Mouse (Mus musculus) hindbrain, embryonic 16.5 days (tissue): ENCODE results near the gene Gatad2a. TPM values are rescaled to one million over a fixed set of nuclear protein-coding genes. Genes with fewer than 3 reads are reported as not detected.
"Not testable (repeated sequence)": the region's sequence is repeated elsewhere in the genome, so short reads cannot be mapped to it uniquely, and the experiment has no call there.

Experiments used
- ATAC-seq: fragments of 200-750 bp; cut with Nextera tagmentation; 2 replicates; pipeline ENCODE4 v1.8.0; 2017; ENCODE audit warnings: moderate TSS enrichment, moderate library complexity
- H3K27ac ChIP-seq: fragments of 300-500 bp; sonication (generic); 2 replicates; pipeline ENCODE4 v1.5.1; 2014; ENCODE audit warnings: low read depth, mild to moderate bottlenecking, control low read depth, low read length, moderate library complexity
- H3K27me3 ChIP-seq: fragments of 300-500 bp; sonication (generic); replicated peaks from 2 replicates; pipeline ENCODE4 v1.6.1; 2014; ENCODE audit warnings: low read length; ENCODE audit not compliant: control insufficient read depth, insufficient read depth
- H3K36me3 ChIP-seq: fragments of 300-500 bp; sonication (generic); 2 replicates; pipeline ENCODE4 v1.6.1; 2014; ENCODE audit warnings: mild to moderate bottlenecking, low read length, moderate library complexity, mixed read lengths; ENCODE audit not compliant: control insufficient read depth, insufficient read depth
- H3K4me1 ChIP-seq: fragments of 300-500 bp; sonication (generic); 2 replicates; pipeline ENCODE4 v1.6.1; 2014; ENCODE audit warnings: low read depth, low read length; ENCODE audit not compliant: control insufficient read depth, insufficient read depth
- H3K4me2 ChIP-seq: fragments of 300-500 bp; sonication (generic); 2 replicates; pipeline ENCODE4 v1.6.1; 2014; ENCODE audit warnings: mild to moderate bottlenecking, low read length, control low read depth, moderate library complexity
- H3K4me3 ChIP-seq: fragments of 300-500 bp; sonication (generic); 2 replicates; pipeline ENCODE4 v1.5.1; 2014; ENCODE audit warnings: mild to moderate bottlenecking, low read length, control low read depth, moderate library complexity
- H3K9ac ChIP-seq: fragments of 300-500 bp; sonication (generic); 2 replicates; pipeline ENCODE4 v1.6.1; 2014; ENCODE audit warnings: low read depth, mild to moderate bottlenecking, control low read depth, low read length, moderate library complexity
- H3K9me3 ChIP-seq: fragments of 300-500 bp; sonication (generic); 2 replicates; pipeline ENCODE4 v1.6.1; 2014; ENCODE audit warnings: mild to moderate bottlenecking, low read length, moderate library complexity; ENCODE audit not compliant: control insufficient read depth
- WGBS: fragments of 180-500 bp; shearing (Covaris S2); extraction: QIAGEN DNeasy Blood & Tissue Kit; methylation state at CpG from one replicate; pipeline ENCODE4 v1.1.7; 2014; 5-methylcytosine and 5-hydroxymethylcytosine counted together
- polyA plus RNA-seq: library from polyadenylated mRNA; unstranded; fragments of >200 nt; fragmentation: Nextera tagmentation; extraction: Ambion mirVana; gene quantifications from 2 replicates; pipeline ENCODE4 v1.2.1, GENCODE M21; 2015

Gene Gatad2a
- polyA plus RNA-seq, 1 experiment from 2014 or later: 13.9 TPM

DNA sequence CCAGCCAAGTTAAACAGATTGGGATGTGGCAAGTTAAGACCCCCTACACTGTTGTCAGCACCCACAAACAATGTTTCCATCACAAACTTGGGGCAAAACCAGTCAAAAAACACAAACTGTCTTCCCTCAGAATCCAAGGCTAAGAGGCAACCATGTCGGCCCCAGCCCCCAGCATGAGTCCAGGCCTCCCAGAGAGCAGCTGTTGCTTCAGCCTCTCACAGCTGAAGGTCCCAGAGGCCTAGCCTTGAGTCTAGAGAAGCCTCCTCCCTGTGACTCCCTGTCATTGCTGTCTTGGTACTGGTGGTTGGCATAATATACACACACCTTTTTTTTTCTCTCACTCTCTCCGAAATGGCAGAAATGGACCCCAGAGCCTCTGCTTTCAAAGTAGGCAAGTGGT lies 39.5 kb downstream of the Gatad2a start:
- H3K27ac ChIP-seq: no peak overlapping the region
- no peak overlapping the region for H3K4me2 ChIP-seq
- no peaks in the 10 kb centered on the region for H3K36me3 ChIP-seq
- H3K4me3 ChIP-seq: no peak overlapping the region
- no peaks in the 10 kb centered on the region for H3K4me1 ChIP-seq
- H3K9ac ChIP-seq: no peak overlapping the region
- no peaks in the 10 kb centered on the region for H3K9me3 ChIP-seq
- ATAC-seq: no peak
- WGBS: 62% methylated on average over 2 of the region's 2 CpGs
- no peaks in the 10 kb centered on the region for H3K27me3 ChIP-seq

GRCm38 (mm10) chr8:69954642-69955041 lies 41.5 kb downstream of the Gatad2a start:
- no peak overlapping the region for H3K4me2 ChIP-seq
- H3K9ac ChIP-seq: no peak overlapping the region
- no peaks in the 10 kb centered on the region for H3K4me1 ChIP-seq
- no peak overlapping the region for H3K27ac ChIP-seq
- 61% methylated on average over 1 of the region's 1 CpGs for WGBS
- H3K9me3 ChIP-seq: no peaks in the 10 kb centered on the region
- no peaks in the 10 kb centered on the region for H3K27me3 ChIP-seq
- H3K36me3 ChIP-seq: no peaks in the 10 kb centered on the region
- H3K4me3 ChIP-seq: no peak overlapping the region
- no peak for ATAC-seq

- WGBS: 76% methylated on average over 4 of the region's 4 CpGs
- H3K27ac ChIP-seq: no peak overlapping the region
- H3K4me3 ChIP-seq: no peak overlapping the region
- H3K36me3 ChIP-seq: no peaks in the 10 kb centered on the region
- H3K27me3 ChIP-seq: no peaks in the 10 kb centered on the region
- H3K4me2 ChIP-seq: no peak overlapping the region
- H3K4me1 ChIP-seq: no peaks in the 10 kb centered on the region
- no peak for ATAC-seq
- H3K9me3 ChIP-seq: no peaks in the 10 kb centered on the region
- H3K9ac ChIP-seq: no peak overlapping the region
Measured at GRCm38 (mm10) chr8:69954213-69954612, 42.0 kb downstream of the Gatad2a start.

DNA sequence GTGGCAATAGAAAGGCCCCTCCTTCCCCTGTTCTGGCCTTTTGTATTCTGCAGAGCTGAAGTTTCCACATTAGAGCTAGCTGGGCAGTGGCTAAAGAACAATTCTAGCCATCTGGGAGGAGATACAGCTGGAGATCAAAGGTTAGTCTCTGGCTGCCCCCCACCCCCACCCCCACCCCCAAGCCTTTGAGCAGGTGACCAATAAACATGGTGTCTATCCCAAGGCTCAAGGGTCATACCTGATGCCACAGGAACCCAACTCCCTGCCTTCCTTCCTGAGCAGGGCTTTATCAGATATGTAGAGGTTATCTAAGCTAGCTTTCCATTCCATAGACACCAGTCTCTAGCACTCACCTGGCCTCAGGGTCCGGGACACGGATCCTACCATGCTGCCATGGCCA lies 45.9 kb downstream of the Gatad2a start:
- Histone ChIP-seq H3K27ac (no peak overlapping the region), H3K9me3 (no peaks in the 10 kb centered on the region), H3K36me3 (no peaks in the 10 kb centered on the region), H3K4me1 (no peaks in the 10 kb centered on the region), H3K9ac (no peak overlapping the region), H3K27me3 (no peaks in the 10 kb centered on the region), H3K4me3 (no peak overlapping the region), H3K4me2 (no peak overlapping the region)
- 98% methylated on average over 2 of the region's 2 CpGs for WGBS
- no peak for ATAC-seq

- not testable (repeated sequence) for ATAC-seq, H3K36me3 ChIP-seq, H3K9me3 ChIP-seq, H3K4me2 ChIP-seq, H3K27me3 ChIP-seq, H3K27ac ChIP-seq, H3K9ac ChIP-seq, H3K4me3 ChIP-seq, H3K4me1 ChIP-seq
- 91% methylated on average over 2 of the region's 3 CpGs for WGBS
Measured at GRCm38 (mm10) chr8:69942495-69942894, 53.7 kb downstream of the Gatad2a start.

DNA sequence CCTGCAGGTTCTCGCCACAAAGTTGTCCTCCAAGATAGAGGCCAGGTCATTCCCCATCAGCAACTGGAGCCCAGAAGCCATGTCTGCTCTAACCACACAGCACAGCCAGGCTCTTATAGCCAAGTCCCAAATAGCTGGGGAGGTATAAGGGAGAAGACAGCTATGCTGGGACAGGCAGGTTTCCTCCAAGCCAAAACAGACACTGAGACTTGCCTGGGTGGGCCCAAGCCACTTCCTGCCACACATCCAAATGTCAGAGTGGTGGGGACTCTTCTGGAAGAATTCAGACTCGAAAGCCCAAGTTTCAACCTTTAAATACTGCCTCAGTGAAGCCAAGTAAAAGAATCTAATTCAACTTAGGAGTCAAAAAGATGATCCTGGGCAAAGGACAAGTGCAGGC lies 55.8 kb downstream of the Gatad2a start:
- Histone ChIP-seq H3K4me3 (no peak overlapping the region), H3K36me3 (0 out of 2 replicates have a peak, but pooled peaks cover 2% of the 10 kb centered on the region), H3K9ac (no peak overlapping the region), H3K9me3 (no peaks in the 10 kb centered on the region), H3K4me2 (no peak overlapping the region), H3K4me1 (no peaks in the 10 kb centered on the region), H3K27me3 (no peaks in the 10 kb centered on the region), H3K27ac (no peak overlapping the region)
- WGBS: 93% methylated on average over 2 of the region's 2 CpGs
- no peak for ATAC-seq

DNA sequence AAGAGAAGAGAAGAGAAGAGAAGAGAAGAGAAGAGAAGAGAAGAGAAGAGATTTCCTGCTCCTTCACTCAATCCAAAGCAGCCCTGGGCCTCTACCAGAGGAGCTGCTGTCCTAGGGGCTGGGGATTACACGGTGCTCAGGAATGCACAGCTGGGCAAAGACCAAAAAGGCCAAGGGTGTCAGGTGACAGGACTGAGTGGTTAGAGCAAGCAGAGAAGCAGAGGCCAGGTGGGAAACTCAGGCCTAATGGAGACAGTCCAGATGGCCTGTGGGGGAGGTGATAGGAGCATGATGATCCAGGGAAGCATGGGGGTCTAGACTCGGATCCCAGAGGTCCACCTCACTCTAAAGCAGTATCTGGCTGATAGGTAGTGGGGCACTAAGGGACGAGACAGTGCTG lies 56.6 kb downstream of the Gatad2a start:
- Histone ChIP-seq H3K9ac (no peak overlapping the region), H3K4me2 (no peak overlapping the region), H3K27me3 (no peaks in the 10 kb centered on the region), H3K36me3 (peaks cover 5% of the 10 kb centered on the region; the same call in 1 of the 2 replicates), H3K9me3 (no peaks in the 10 kb centered on the region), H3K4me3 (no peak overlapping the region), H3K27ac (no peak overlapping the region), H3K4me1 (no peaks in the 10 kb centered on the region)
- WGBS: 61% methylated on average over 3 of the region's 3 CpGs
- ATAC-seq: no peak

- no peaks in the 10 kb centered on the region for H3K9me3 ChIP-seq
- WGBS: 88% methylated on average over 6 of the region's 6 CpGs
- H3K27ac ChIP-seq: no peak overlapping the region
- H3K4me2 ChIP-seq: no peak overlapping the region
- H3K27me3 ChIP-seq: no peaks in the 10 kb centered on the region
- ATAC-seq: no peak
- no peak overlapping the region for H3K9ac ChIP-seq
- H3K36me3 ChIP-seq: peaks cover 5% of the 10 kb centered on the region; the same call in 1 of the 2 replicates
- no peak overlapping the region for H3K4me3 ChIP-seq
- H3K4me1 ChIP-seq: no peaks in the 10 kb centered on the region
Measured at GRCm38 (mm10) chr8:69938245-69938982, 57.8 kb downstream of the Gatad2a start.

DNA sequence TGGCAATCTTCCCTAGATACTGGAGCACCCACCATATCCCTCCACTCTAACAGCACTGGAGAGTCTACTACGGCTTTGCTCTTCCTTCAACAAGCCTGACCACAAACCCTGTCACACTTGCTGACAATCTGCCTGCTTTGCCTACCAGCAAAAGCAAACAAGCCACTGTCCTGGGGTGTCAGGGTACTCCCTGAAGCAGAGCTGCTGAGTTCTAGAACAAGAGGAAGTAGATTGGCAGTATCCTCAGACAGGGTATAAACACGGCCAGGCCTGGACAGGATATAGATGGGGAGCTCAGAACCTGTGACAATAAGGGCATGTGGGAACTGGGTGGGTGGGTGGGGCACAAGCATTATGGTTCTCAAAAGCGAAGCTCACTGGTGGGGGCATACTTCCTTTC lies 58.7 kb downstream of the Gatad2a start:
- 81% methylated on average over 3 of the region's 3 CpGs for WGBS
- Histone ChIP-seq H3K4me1 (no peaks in the 10 kb centered on the region), H3K36me3 (peaks cover 5% of the 10 kb centered on the region; the same call in 1 of the 2 replicates), H3K9me3 (no peaks in the 10 kb centered on the region), H3K9ac (no peak overlapping the region), H3K4me2 (no peak overlapping the region), H3K27me3 (no peaks in the 10 kb centered on the region), H3K4me3 (no peak overlapping the region), H3K27ac (no peak overlapping the region)
- ATAC-seq: no peak
